Mouse (Mus musculus): ENCODE results near the gene Gjd2. TPM values are rescaled to one million over a fixed set of nuclear protein-coding genes. Genes with fewer than 3 reads are reported as not detected.

Gene Gjd2
- polyA plus RNA-seq, 1 experiment, result not detected

DNA sequence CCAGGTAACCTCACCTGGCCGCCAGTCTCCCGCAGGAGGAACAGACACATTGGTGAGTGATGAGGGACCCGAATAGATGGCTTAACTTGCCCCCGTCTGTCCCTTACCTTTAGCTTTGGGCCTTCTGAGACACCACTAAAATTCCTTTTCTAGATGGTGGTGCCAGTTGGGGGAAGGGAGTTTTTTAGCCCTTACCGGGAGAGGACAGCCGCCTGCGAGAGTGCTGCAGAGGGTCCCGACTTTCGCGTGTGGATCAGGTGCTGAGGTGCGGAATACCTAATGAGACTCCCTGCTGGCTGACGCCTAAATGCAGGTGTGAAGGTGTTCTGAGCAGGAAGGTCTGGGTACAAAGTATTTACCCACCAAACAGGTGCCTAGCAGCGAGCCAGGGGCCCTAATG lies 427 bp upstream of the Gjd2 start:
- DNase-seq (ENCODE audit: low read depth), result no peak

DNA sequence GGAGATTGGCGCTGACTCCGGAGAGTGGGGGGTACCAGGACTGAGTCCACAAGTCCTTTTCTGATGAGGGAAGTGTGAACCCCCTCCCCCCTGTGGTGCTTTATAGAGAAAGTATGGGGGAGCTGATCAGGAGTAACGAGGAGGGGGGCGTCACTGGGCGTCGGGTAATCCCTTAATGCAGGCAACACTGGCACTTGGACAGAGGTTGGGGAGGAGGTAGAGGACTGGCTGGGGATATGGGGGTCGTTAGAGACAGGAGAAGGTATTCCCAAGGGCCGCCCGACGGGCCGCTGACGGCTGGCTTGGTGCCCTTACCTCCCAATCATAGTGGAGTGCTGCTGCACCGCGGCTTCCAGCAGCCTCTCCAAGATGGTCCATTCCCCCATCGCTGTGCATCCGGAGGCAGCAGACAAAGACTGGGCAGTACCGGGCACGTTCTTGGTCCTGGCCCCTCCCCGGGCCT lies 639 bp downstream of the Gjd2 start:
- DNase-seq (ENCODE audit: low read depth), result no peak

- no peak for DNase-seq (ENCODE audit: low read depth)
These were observed 1.6 kb downstream of the Gjd2 start for GRCm38 (mm10) chr2:114011838-114012237.

DNA sequence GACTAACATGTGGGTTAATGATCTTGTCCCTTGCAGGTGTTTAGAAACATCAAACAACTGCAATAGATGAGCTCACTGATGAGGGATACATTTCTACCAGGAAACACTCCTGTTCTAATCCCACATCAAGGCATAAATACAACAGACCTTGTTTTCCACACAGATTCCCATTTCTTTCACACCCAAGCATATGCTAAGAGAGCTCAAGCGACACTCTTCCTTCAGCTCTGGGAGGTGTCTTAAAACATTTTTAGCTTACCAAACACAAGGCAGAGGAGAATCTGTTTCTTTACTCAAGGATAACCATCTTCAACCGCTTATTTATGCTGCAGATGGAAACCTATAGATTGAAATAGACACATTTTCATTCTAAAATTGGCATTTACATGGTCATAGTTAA lies 5.1 kb downstream of the Gjd2 start:
- no peak for DNase-seq (ENCODE audit: low read depth)

DNA sequence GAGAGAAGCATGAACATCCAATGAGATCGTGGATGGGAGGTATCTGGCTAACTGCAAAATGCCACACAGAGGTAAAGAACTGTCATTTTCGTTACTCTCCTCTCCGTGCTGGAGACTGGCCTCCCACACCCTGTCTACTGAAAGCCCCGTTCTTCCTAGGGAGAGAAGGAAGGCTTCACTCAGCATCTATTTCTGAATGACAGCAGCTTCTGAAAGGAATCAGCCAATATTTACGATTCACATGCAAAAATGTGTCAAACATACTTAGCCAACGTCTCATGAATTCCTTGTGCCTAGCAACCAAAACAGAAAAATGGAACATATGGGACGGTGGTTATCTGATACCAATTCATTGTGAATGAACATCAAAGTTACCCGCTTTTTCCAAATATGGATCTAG lies 15.9 kb downstream of the Gjd2 start:
- no peak for DNase-seq (ENCODE audit: low read depth)

DNA sequence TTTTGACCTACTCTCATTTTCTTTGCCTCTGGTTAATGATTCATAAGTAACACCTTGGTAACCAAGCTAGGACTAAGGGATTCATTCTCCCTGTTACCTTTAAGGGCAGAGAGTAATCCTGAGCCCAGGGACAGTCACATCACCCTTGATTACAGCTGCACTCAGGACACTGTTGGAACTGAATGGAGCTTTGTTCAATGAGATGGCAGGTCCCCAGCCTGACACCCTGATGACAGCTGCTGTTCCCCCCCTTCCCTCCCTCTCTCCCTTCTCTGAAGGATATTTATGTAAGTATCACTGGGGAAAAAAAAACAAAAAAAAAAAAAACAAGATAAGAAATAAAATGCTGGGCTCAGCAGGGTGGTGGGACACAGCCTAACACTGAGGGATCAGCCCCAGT lies 16.5 kb downstream of the Gjd2 start:
- DNase-seq (ENCODE audit: low read depth), result no peak

DNA sequence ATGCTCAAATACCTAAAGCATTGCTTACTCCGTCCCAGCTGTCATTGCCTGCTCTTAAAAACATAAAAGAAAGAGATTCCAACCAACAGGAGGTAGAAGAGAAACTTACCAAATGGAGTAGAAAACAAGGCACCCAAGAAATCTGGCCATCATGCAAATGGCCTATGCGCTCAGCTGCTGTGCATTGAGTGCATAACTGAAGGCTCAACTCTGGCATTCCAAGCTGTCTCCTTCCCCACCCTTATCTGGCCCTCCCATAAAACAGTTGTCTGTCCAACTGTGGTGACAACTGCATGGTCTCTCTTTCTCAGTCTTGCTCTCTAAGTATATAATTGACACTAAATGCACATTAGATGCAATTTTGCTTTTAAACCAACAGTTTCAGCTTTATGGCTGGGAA lies 28.5 kb downstream of the Gjd2 start:
- no peak for DNase-seq (ENCODE audit: low read depth)

GRCm38 (mm10) chr2:113980664-113981063 lies 32.8 kb downstream of the Gjd2 start:
- no peak for DNase-seq (ENCODE audit: low read depth)

DNA sequence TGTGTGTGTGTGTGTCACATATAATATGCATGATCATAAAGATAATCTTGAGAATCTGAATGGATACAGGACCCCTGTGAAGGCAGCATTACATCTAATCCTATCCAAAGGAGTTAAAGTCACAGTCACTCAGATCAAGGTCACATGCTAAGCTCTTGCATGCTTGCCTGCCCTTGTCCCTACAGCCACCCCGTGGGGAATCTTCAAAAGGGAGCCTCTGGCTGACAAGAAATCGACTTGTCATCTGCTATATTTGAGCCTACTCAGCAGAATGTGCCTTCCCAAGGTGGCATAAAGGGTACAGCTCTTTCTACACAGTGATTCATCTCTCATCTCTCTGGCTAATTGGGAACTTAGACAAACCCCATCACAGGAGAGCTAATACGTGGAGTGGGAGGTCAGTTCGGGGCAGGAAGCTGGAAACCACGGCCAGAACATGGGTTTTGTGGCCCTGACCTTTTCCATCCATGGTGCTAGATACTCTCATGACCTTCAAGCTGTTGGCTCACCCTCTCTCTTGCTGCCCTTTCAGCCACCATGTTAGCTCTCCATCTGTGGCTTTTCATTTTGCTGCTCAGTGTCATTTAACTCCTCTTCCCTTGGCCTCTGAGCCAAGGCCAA lies 35.2 kb downstream of the Gjd2 start:
- DNase-seq (ENCODE audit: low read depth), result no peak

GRCm38 (mm10) chr2:113973950-113974349 lies 39.5 kb downstream of the Gjd2 start:
- no peak for DNase-seq (ENCODE audit: low read depth)

DNA sequence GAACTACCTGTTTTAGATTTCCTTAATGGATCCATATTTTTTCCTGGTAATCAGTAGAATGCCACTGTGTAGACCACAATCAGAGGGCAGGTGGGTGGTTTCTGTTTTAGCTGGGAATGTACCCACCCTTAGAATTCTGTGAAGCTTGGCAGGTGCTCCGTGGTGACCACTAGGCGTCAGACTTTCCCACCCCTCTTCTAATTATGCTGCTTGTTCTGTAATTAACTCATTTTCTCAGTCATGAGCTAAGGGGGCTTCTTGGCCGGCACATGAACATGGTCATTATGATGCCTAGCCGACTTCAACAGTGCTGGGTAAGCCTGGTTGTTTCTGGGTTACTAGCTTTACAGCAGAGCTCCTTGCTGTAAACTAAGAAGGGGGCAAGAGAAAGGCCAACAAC lies 47.0 kb downstream of the Gjd2 start:
- no peak for DNase-seq (ENCODE audit: low read depth)

Other genes with a start within 250 kb of the Gjd2 start
- 3.4 and 3.9 TPM in 2 replicates for gene Scg5, start 184.5 kb downstream of the Gjd2 start, polyA plus RNA-seq (2012; rRNA removed)
- gene Arhgap11a, start 165.0 kb downstream of the Gjd2 start, polyA plus RNA-seq (2012; rRNA removed), result 2.5 and 3.7 TPM in 2 replicates
- 1.3 and 2.8 TPM in 2 replicates for gene Actc1, start 39.9 kb upstream of the Gjd2 start, polyA plus RNA-seq (2012; rRNA removed)
- 16.6 and 19.4 TPM in 2 replicates for gene Aqr, start 173.4 kb upstream of the Gjd2 start, polyA plus RNA-seq (2012; rRNA removed)
- gene Zfp770, start 187.8 kb upstream of the Gjd2 start, polyA plus RNA-seq (2012; rRNA removed), result 1.5 and 1.7 TPM in 2 replicates

Data from gonadal fat pad, adult 2 months (tissue).